ENCODE assay signal across 30 mouse cellular contexts in genomic region chr5:50195993-50196392, GRCm38 (mm10).
DNase-seq lines count a peak whose midpoint lies in the region; ATAC-seq lines count a peak whose summit lies in the region.
"Had no signal": no experiment of that assay in that cellular context is flagged by ENCODE, and none has a peak within 500 bp of the region (broad histone marks: within the 10 kb centered on the region; RNA-seq: fewer than 3 reads in every experiment).

No protein-coding gene starts in this region.

- H3K4me3 ChIP-seq in embryonic facial prominence, embryonic 12.5 days: no peak overlapping the region
- no peak overlapping the region for H3K4me3 ChIP-seq in embryonic facial prominence, embryonic 10.5 days
- H3K4me3 ChIP-seq in neural tube, embryonic 11.5 days (ENCODE audit: low read depth, low read length): no peak overlapping the region
- H3K4me3 ChIP-seq in limb, embryonic 11.5 days (ENCODE audit: low read depth, low read length): no peak overlapping the region
- H3K4me3 ChIP-seq: forebrain, embryonic 13.5 days; heart, embryonic 12.5 days; hindbrain, embryonic 15.5 days; left cerebral cortex, adult 2 months; liver, embryonic 12.5 days; megakaryocyte, embryonic 14.5 days; midbrain, embryonic 13.5 days had no signal

- H3K27me3 ChIP-seq in embryonic facial prominence, embryonic 12.5 days: no peaks in the 10 kb centered on the region
- H3K27me3 ChIP-seq in embryonic facial prominence, embryonic 10.5 days (replicated peaks; ENCODE audit: low read depth, poor library complexity, severe bottlenecking): no peaks in the 10 kb centered on the region
- no peaks in the 10 kb centered on the region for H3K27me3 ChIP-seq in neural tube, embryonic 11.5 days (ENCODE audit: control insufficient read depth, insufficient read depth, low read length)
- H3K27me3 ChIP-seq in limb, embryonic 11.5 days (ENCODE audit: control insufficient read depth, insufficient read depth, low read length): no peaks in the 10 kb centered on the region
- H3K27me3 ChIP-seq: CH12.LX; forebrain, embryonic 13.5 days; heart, embryonic 12.5 days; hindbrain, embryonic 15.5 days; liver, embryonic 12.5 days; megakaryocyte, embryonic 14.5 days; midbrain, embryonic 13.5 days had no signal

- no peak overlapping the region for H3K9ac ChIP-seq in embryonic facial prominence, embryonic 12.5 days
- H3K9ac ChIP-seq in neural tube, embryonic 11.5 days (ENCODE audit: low read length): no peak overlapping the region
- H3K9ac ChIP-seq in limb, embryonic 11.5 days (ENCODE audit: low read length): no peak overlapping the region
- H3K9ac ChIP-seq: forebrain, embryonic 13.5 days; heart, embryonic 12.5 days; hindbrain, embryonic 15.5 days; liver, embryonic 12.5 days; liver, postnatal 0 days; midbrain, embryonic 13.5 days had no signal

- no peaks in the 10 kb centered on the region for H3K9me3 ChIP-seq in embryonic facial prominence, embryonic 12.5 days
- H3K9me3 ChIP-seq in embryonic facial prominence, embryonic 10.5 days: no peaks in the 10 kb centered on the region
- no peaks in the 10 kb centered on the region for H3K9me3 ChIP-seq in neural tube, embryonic 11.5 days (ENCODE audit: control insufficient read depth, low read length)
- H3K9me3 ChIP-seq in limb, embryonic 11.5 days (ENCODE audit: control insufficient read depth, low read length): no peaks in the 10 kb centered on the region
- H3K9me3 ChIP-seq: forebrain, embryonic 13.5 days; heart, embryonic 12.5 days; hindbrain, embryonic 15.5 days; liver, embryonic 12.5 days; megakaryocyte, embryonic 14.5 days; midbrain, embryonic 13.5 days had no signal

- peak; percentile 52; the same call in 1 of the 2 replicates for ATAC-seq in embryonic facial prominence, embryonic 12.5 days (ENCODE audit: insufficient number of reproducible peaks, insufficient read depth, low FRiP score, low TSS enrichment)
- no peak for ATAC-seq in neural tube, embryonic 11.5 days (ENCODE audit: insufficient read depth, low FRiP score, low TSS enrichment)
- peak; percentile 54; the same call in 1 of the 2 replicates for ATAC-seq in limb, embryonic 11.5 days (ENCODE audit: insufficient number of reproducible peaks, low FRiP score, low TSS enrichment, low read depth)
- ATAC-seq: forebrain, embryonic 13.5 days; inflammation-experienced regulatory T-cells, adult 6 months; liver, embryonic 12.5 days; liver, postnatal 0 days; lung, postnatal 0 days; midbrain, embryonic 13.5 days; Patski had no signal

- no peak for DNase-seq in embryonic facial prominence, embryonic 10.5 days (ENCODE audit: low spot score)
- no peak for DNase-seq in neural tube, embryonic 11.5 days (ENCODE audit: low spot score)
- DNase-seq in neural tube, embryonic 10.5 days (ENCODE audit: extremely low spot score, low spot score): no peak
- DNase-seq in limb, embryonic 11.5 days (ENCODE audit: low spot score): no peak
- peak; percentile 39 for DNase-seq in mesoderm, embryonic 11.5 days (ENCODE audit: low read depth, low spot score)
- no peak for DNase-seq in right cerebral cortex, adult 18-20 months
- no peak for DNase-seq in left cerebral cortex, adult 9 months (ENCODE audit: low spot score in 2 of 2)
- DNase-seq: adrenal gland, postnatal 14 days; cerebellum, adult 11 months; cerebellum, adult 9-10 months; cerebellum, postnatal 36 days; gastrocnemius, postnatal 36 days; heart, adult 18-20 months; heart, postnatal 4 days; kidney, postnatal 25 days; liver, postnatal 0 days; lung, postnatal 4 days; thymus, postnatal 4 days had no signal

- peak overlapping the region; percentile 60 for H3K27ac ChIP-seq in embryonic facial prominence, embryonic 12.5 days
- no peak overlapping the region for H3K27ac ChIP-seq in embryonic facial prominence, embryonic 10.5 days (replicated peaks)
- H3K27ac ChIP-seq in neural tube, embryonic 11.5 days (ENCODE audit: low read depth, low read length): peak overlapping the region; percentile 44; the same call in 1 of the 2 replicates
- H3K27ac ChIP-seq in limb, embryonic 11.5 days (replicated peaks; ENCODE audit: low read depth, low read length): peak overlapping the region; percentile 84
- H3K27ac ChIP-seq: forebrain, embryonic 13.5 days; hindbrain, embryonic 15.5 days; left cerebral cortex, adult 2 months; liver, embryonic 12.5 days; midbrain, embryonic 13.5 days had no signal

- H3K36me3 ChIP-seq in embryonic facial prominence, embryonic 12.5 days: no peaks in the 10 kb centered on the region
- H3K36me3 ChIP-seq in embryonic facial prominence, embryonic 10.5 days (replicated peaks): no peaks in the 10 kb centered on the region
- H3K36me3 ChIP-seq in neural tube, embryonic 11.5 days (ENCODE audit: control insufficient read depth, insufficient read depth, low read length): no peaks in the 10 kb centered on the region
- H3K36me3 ChIP-seq in limb, embryonic 11.5 days (ENCODE audit: control insufficient read depth, insufficient read depth, low read length): no peaks in the 10 kb centered on the region
- H3K36me3 ChIP-seq: heart, embryonic 12.5 days; hindbrain, embryonic 15.5 days; liver, embryonic 12.5 days; midbrain, embryonic 13.5 days had no signal

- 54% methylated on average over 3 of the region's 3 CpGs for WGBS in embryonic facial prominence, embryonic 12.5 days
- whole genome bisulfite sequencing in embryonic facial prominence, embryonic 10.5 days: 72% methylated on average over 3 of the region's 3 CpGs
- WGBS in neural tube, embryonic 11.5 days: 47% methylated on average over 3 of the region's 3 CpGs
- 77% methylated on average over 3 of the region's 3 CpGs for WGBS in limb, embryonic 11.5 days

- no peak overlapping the region for H3K4me2 ChIP-seq in embryonic facial prominence, embryonic 12.5 days (replicated peaks)
- no peak overlapping the region for H3K4me2 ChIP-seq in neural tube, embryonic 11.5 days (ENCODE audit: low read depth)
- H3K4me2 ChIP-seq in limb, embryonic 11.5 days (ENCODE audit: low read depth, severe bottlenecking): no peak overlapping the region
- H3K4me2 ChIP-seq: forebrain, embryonic 13.5 days; heart, embryonic 12.5 days; hindbrain, embryonic 15.5 days; liver, embryonic 12.5 days; midbrain, embryonic 13.5 days had no signal

- H3K4me1 ChIP-seq in embryonic facial prominence, embryonic 12.5 days: peaks cover 5% of the 10 kb centered on the region; the same call in 1 of the 2 replicates
- H3K4me1 ChIP-seq in embryonic facial prominence, embryonic 10.5 days: 0 out of 2 replicates have a peak, but pooled peaks cover 5% of the 10 kb centered on the region
- no peaks in the 10 kb centered on the region for H3K4me1 ChIP-seq in neural tube, embryonic 11.5 days (ENCODE audit: control insufficient read depth, insufficient read depth, low read length)
- H3K4me1 ChIP-seq in limb, embryonic 11.5 days (ENCODE audit: control insufficient read depth, insufficient read depth, low read length): no peaks in the 10 kb centered on the region
- H3K4me1 ChIP-seq: forebrain, embryonic 13.5 days; heart, embryonic 12.5 days; hindbrain, embryonic 15.5 days; liver, embryonic 12.5 days; megakaryocyte, embryonic 14.5 days; midbrain, embryonic 13.5 days had no signal
